Mouse (Mus musculus): ENCODE measurements at regions not wholly inside any gene's neighbourhood (a gene's known extent, or its start where the extent isn't known, plus 50 kb on each side); places are given as distances from the start of the nearest gene placed in this dataset.
A peak's percentile ranks its signal among the peaks of the same experiment; 100 is the strongest.
"Not testable (repeated sequence)": the region's sequence is repeated elsewhere in the genome, so short reads cannot be mapped to it uniquely, and the experiment has no call there.

DNA sequence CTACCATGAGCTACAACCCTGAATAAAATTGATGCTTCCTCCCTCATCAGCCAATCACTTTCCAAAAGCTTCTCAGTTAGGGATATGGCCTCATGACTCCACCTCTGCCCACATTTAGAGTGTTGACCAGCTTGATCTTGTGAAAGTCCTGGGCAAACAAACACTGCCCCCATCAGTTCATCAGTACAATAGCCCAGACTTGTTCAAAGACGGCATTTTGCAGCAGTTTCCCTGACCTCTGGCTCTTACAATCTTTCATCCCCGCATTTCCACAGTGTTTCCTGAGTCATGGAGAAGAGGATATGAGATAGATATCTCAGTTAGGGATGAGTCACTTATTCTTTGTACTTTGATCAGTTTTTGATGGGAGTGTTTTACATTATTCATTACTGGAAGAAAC, 203.5 kb upstream of the Asrgl1 start:
- not testable (repeated sequence) for DNase-seq (ENCODE audit: low spot score)

DNA sequence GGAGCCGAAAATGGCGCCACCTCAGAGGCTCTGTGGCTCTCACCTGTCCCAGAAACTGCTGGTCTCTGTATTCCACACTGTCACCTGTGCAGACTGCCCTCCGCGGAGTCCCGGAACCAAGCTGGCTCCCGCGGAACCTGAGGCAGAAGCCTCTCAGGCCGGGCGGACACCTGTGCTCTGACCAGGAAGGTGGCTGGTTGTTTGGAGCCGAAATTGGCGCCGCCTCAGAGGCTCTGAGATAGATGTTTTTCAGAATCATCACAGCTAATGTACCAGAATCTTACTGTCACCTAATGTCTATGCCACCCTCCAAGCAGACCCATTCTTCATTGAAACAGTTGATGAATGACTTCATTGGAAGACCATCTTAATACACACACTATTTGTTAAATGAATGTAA, 202.0 kb upstream of the Asrgl1 start:
- not testable (repeated sequence) for DNase-seq (ENCODE audit: low spot score)

DNA sequence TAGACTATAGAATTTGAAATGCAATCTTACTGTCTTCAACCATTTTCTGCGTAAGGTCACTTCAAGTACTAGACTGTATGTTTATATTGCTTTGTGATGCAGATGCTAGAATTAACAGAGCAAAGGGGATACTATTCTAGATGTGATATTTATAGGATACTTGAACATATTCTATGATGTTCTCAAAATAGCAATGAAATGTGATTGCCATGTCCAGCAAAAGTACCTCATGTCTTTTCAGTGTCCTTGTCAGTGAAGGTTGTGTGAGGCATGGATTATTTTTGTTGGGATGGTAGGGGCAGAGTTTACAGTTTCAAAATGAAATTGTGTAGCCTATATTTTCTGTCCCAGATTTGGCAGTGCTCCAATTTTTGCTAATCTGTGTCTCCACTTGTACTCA, 182.5 kb upstream of the Asrgl1 start:
- not testable (repeated sequence) for DNase-seq (ENCODE audit: low spot score)

- DNase-seq (ENCODE audit: low spot score) = not testable (repeated sequence)
Observed at GRCm38 (mm10) chr19:9316162-9316561, 180.7 kb upstream of the Asrgl1 start.

GRCm38 (mm10) chr19:9283176-9283575, 147.7 kb upstream of the Asrgl1 start:
- DNase-seq (ENCODE audit: low spot score) = peak; percentile 2

DNA sequence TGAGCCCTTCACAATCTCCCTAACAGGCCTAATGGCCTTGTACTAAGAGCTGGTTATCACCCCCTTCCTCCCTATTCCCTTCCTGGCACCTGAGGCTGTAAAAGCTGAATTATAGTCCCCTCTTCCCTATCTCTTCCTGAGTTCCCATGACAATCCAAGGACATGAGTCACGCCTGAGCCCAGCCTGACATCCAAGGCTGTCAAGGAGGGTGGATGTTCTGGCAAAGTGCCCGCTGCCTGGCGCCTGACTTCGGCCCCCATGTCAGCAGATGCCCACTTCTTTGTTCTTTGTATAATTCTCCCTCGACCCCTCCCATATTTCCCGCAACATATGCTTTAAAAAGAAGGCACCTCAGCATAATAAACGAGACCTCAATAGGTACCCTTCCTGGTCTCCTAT, 99.2 kb upstream of the Asrgl1 start:
- DNase-seq (ENCODE audit: low spot score) = not testable (repeated sequence)
